Mouse (Mus musculus) testis, adult 2 months (tissue): ENCODE measurements around the gene Pklr.

Experiments
- CTCF ChIP-seq: fragments of 200-500 bp; IDR thresholded peaks from 2 replicates; pipeline ENCODE4 v1.5.1; 2012; ENCODE audit warnings: low read depth, mild to moderate bottlenecking, inconsistent platforms, low read length, moderate library complexity; ENCODE audit not compliant: control insufficient read depth, insufficient read depth, insufficient replicate concordance
- POLR2A ChIP-seq: fragments of 200-500 bp; IDR thresholded peaks from 2 replicates; pipeline ENCODE4 v1.6.1; 2012; ENCODE audit warnings: low read depth, mild to moderate bottlenecking, inconsistent platforms, low read length, moderate library complexity; ENCODE audit not compliant: control insufficient read depth

- TF ChIP-seq CTCF (no peak), POLR2A (no peak)
Measured at GRCm38 (mm10) chr3:89123313-89123712, 12.6 kb upstream of the Pklr start.
